Mouse (Mus musculus): ENCODE measurements at regions not wholly inside any gene's neighbourhood (a gene's known extent, or its start where the extent isn't known, plus 50 kb on each side); places are given as distances from the start of the nearest gene placed in this dataset.

- no peak for TF ChIP-seq CTCF (IDR thresholded peaks at IDR 0.05; ENCODE audit: borderline replicate concordance, insufficient read depth, low read depth, low read length)
- no peak for TF ChIP-seq POLR2A (IDR thresholded peaks at IDR 0.05; ENCODE audit: borderline replicate concordance, insufficient read depth, low read length)
These were observed 1410.9 kb upstream of the Slc10a2 start for GRCm38 (mm10) chr8:6515882-6516682.
